In genomic region chr15:59777307-59777871, GRCm38 (mm10) we compare ENCODE assay signal across 8 mouse cellular contexts.
DNase-seq lines count a peak whose midpoint lies in the region; ATAC-seq and TF ChIP-seq lines count a peak whose summit lies in the region.

No protein-coding gene starts in this region.

- no peak overlapping the region for H3K4me2 ChIP-seq in embryonic facial prominence, embryonic 14.5 days (ENCODE audit: low read depth, low read length)
- no peak overlapping the region for H3K4me2 ChIP-seq in kidney, embryonic 15.5 days
- H3K4me2 ChIP-seq in lung, postnatal 0 days (replicated peaks; ENCODE audit: low read depth, low read length) = no peak overlapping the region

- ATAC-seq in embryonic facial prominence, embryonic 14.5 days (ENCODE audit: low read depth) = peak; percentile 76
- peak; percentile 62; the same call in 1 of the 2 replicates for ATAC-seq in kidney, embryonic 15.5 days (replicated peaks; ENCODE audit: low FRiP score)
- peak; percentile 82 for ATAC-seq in lung, postnatal 0 days

- H3K9ac ChIP-seq in embryonic facial prominence, embryonic 14.5 days (ENCODE audit: low read depth, low read length) = no peak overlapping the region
- H3K9ac ChIP-seq in kidney, embryonic 15.5 days = no peak overlapping the region
- no peak overlapping the region for H3K9ac ChIP-seq in lung, postnatal 0 days (replicated peaks; ENCODE audit: low read depth)

- TF ChIP-seq EP300 in lung, postnatal 0 days (IDR thresholded peaks at IDR 0.05) = no peak

- WGBS in embryonic facial prominence, embryonic 14.5 days = 62% methylated on average over 13 of the region's 13 CpGs
- 90% methylated on average over 13 of the region's 13 CpGs for WGBS in embryonic facial prominence, embryonic 10.5 days
- 56% methylated on average over 13 of the region's 13 CpGs for WGBS in kidney, embryonic 15.5 days
- WGBS in lung, postnatal 0 days = 63% methylated on average over 13 of the region's 13 CpGs

- H3K27ac ChIP-seq in embryonic facial prominence, embryonic 14.5 days (replicated peaks; ENCODE audit: low read depth, low read length) = no peak overlapping the region
- H3K27ac ChIP-seq in embryonic facial prominence, embryonic 10.5 days (replicated peaks) = no peak overlapping the region
- H3K27ac ChIP-seq in kidney, embryonic 15.5 days = peak overlapping the region; percentile 30; the same call in 1 of the 2 replicates
- H3K27ac ChIP-seq in lung, postnatal 0 days (ENCODE audit: low read length) = peak overlapping the region; percentile 49; the same call in 1 of the 2 replicates

- no peak overlapping the region for H3K4me3 ChIP-seq in embryonic facial prominence, embryonic 14.5 days (ENCODE audit: low read depth, low read length)
- H3K4me3 ChIP-seq in embryonic facial prominence, embryonic 10.5 days = no peak overlapping the region
- no peak overlapping the region for H3K4me3 ChIP-seq in kidney, embryonic 15.5 days (replicated peaks)
- H3K4me3 ChIP-seq in lung, postnatal 0 days (ENCODE audit: low read depth, low read length) = no peak overlapping the region

- no peaks in the 10 kb centered on the region for H3K4me1 ChIP-seq in embryonic facial prominence, embryonic 14.5 days (ENCODE audit: control insufficient read depth, insufficient read depth, low read length)
- H3K4me1 ChIP-seq in embryonic facial prominence, embryonic 10.5 days = peaks cover 4% of the 10 kb centered on the region
- peaks cover 14% of the 10 kb centered on the region; the same call in 1 of the 2 replicates for H3K4me1 ChIP-seq in kidney, embryonic 15.5 days
- no peaks in the 10 kb centered on the region; the same call in 1 of the 2 replicates for H3K4me1 ChIP-seq in lung, postnatal 0 days (ENCODE audit: insufficient read depth, low read depth, low read length)

- H3K9me3 ChIP-seq in embryonic facial prominence, embryonic 14.5 days (ENCODE audit: control insufficient read depth, low read length) = no peaks in the 10 kb centered on the region
- no peaks in the 10 kb centered on the region for H3K9me3 ChIP-seq in embryonic facial prominence, embryonic 10.5 days
- no peaks in the 10 kb centered on the region for H3K9me3 ChIP-seq in kidney, embryonic 15.5 days (replicated peaks)
- H3K9me3 ChIP-seq in lung, postnatal 0 days (ENCODE audit: low read length) = no peaks in the 10 kb centered on the region

- H3K27me3 ChIP-seq in embryonic facial prominence, embryonic 14.5 days (replicated peaks; ENCODE audit: control insufficient read depth, insufficient read depth, low read length) = no peaks in the 10 kb centered on the region
- H3K27me3 ChIP-seq in embryonic facial prominence, embryonic 10.5 days (replicated peaks; ENCODE audit: low read depth, poor library complexity, severe bottlenecking) = no peaks in the 10 kb centered on the region
- H3K27me3 ChIP-seq in kidney, embryonic 15.5 days = no peaks in the 10 kb centered on the region
- H3K27me3 ChIP-seq in lung, postnatal 0 days (replicated peaks; ENCODE audit: insufficient read depth, low read length) = no peaks in the 10 kb centered on the region

- no peaks in the 10 kb centered on the region for H3K36me3 ChIP-seq in embryonic facial prominence, embryonic 14.5 days (ENCODE audit: control insufficient read depth, insufficient read depth, low read length)
- no peaks in the 10 kb centered on the region for H3K36me3 ChIP-seq in embryonic facial prominence, embryonic 10.5 days (replicated peaks)
- H3K36me3 ChIP-seq in kidney, embryonic 15.5 days = no peaks in the 10 kb centered on the region
- H3K36me3 ChIP-seq in lung, postnatal 0 days (ENCODE audit: insufficient read depth, low read length) = no peaks in the 10 kb centered on the region

- TF ChIP-seq CTCF in lung, postnatal 0 days (IDR thresholded peaks at IDR 0.05) = no peak

- peak; percentile 94 for DNase-seq in embryonic facial prominence, embryonic 14.5 days (ENCODE audit: low spot score)
- DNase-seq in embryonic facial prominence, embryonic 10.5 days (ENCODE audit: low spot score) = no peak
- peak; percentile 91 for DNase-seq in Muller cell, postnatal 12 days (ENCODE audit: inconsistent ontology term)
- peak; percentile 85 to 89 for DNase-seq in gastrocnemius, adult 8-10 months (ENCODE audit: low spot score in 2 of 2)
- peak; percentile 85 for DNase-seq in lung, postnatal 0 days (ENCODE audit: low spot score)
- DNase-seq in urinary bladder, postnatal 10 days (ENCODE audit: low spot score) = peak; percentile 36
- DNase-seq in thymus, postnatal 4 days = no peak

Comparison
In these comparisons a context has a peak if more than half of its experiments do, and no peak if none do; other contexts are left out.
1. DNase-seq: peak in embryonic facial prominence, embryonic 14.5 days (single experiment), Muller cell, postnatal 12 days (single experiment), gastrocnemius, adult 8-10 months (2 of 2), lung, postnatal 0 days (single experiment) and urinary bladder, postnatal 10 days (single experiment); none in embryonic facial prominence, embryonic 10.5 days (single experiment) and thymus, postnatal 4 days (single experiment).
2. H3K27ac ChIP-seq: peak in kidney, embryonic 15.5 days (single experiment) and lung, postnatal 0 days (single experiment); none in embryonic facial prominence, embryonic 14.5 days (single experiment) and embryonic facial prominence, embryonic 10.5 days (single experiment).
3. Peak in every context shown above with its lines, with median percentiles within 50 percentile points of each other: ATAC-seq.